Comparison of ENCODE assay signal across 1 mouse cellular context in the genomic region with DNA sequence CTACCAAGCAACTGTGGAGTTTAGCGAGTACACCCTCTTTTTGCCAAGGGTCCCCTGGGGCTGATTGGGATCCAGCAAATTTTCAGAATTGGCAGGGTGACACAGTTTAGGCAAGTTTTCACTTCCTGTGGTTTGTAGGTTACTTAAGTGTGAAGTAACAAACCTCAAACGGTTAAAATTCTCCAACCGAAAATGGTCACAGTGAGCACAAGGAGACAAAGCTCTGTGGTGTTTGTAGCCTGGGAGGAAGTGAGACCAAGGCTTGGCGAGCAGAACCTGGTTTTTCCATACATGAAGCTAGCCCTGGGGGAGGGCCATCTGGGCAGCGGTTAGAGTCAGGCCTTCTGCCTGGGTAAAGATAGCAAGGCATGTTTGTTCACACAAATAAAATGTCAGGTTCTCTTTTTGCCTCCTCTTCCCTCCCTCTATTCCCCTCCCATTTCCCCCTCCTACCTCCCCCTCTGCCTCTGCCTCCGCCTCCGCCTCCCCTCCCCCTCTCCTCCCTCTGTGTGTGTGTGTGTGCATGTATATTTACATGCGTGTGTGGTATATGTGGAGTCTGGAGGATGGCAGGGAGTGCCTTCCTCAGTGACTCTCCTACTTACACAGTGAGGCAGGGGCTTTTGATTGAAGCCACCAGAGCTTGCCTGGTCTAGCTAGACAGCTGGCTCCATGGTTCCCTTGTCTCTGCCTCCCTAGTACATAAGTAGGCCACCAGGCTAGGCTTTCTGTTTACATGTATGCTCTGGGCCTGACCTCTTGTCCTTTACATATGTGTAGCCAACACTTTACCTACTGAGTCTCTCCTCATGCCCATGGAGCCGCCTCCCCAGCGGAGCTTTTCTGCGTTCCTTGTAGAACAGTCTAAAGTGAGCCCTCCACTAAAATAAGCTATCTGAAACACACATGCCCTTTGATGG.
TF ChIP-seq lines count a peak whose summit lies in the region.

No protein-coding gene starts in this region.

TF ChIP-seq in CH12.LX, 34 proteins besides CTCF, POLR2A, EP300 and RAD21 (continued from another document):
- TF ChIP-seq NRF1 (IDR thresholded peaks at IDR 0.05; ENCODE audit: low read depth, low read length) (peak; percentile 7; the same call in 1 of the 2 replicates), ZKSCAN1 (IDR thresholded peaks at IDR 0.05; ENCODE audit: borderline replicate concordance, low read depth, low read length) (peak; percentile 46; the same call in 1 of the 2 replicates), MEF2A (IDR thresholded peaks at IDR 0.05; ENCODE audit: borderline replicate concordance, low read depth, low read length) (peak; percentile 98), MYC (IDR thresholded peaks at IDR 0.05; ENCODE audit: low read depth, low read length) (peak; percentile 84; the same call in 1 of the 2 replicates), MAZ (IDR thresholded peaks at IDR 0.05; ENCODE audit: low read depth, low read length) (no peak; the same call in 1 of the 2 replicates), USF2 (conservative IDR thresholded peaks at IDR 0.05; ENCODE audit: low read depth, low read length) (no peak), CHD1 (IDR thresholded peaks at IDR 0.05; ENCODE audit: low read depth, low read length) (no peak), BHLHE40 (IDR thresholded peaks at IDR 0.05; ENCODE audit: low read depth, low read length) (peak; percentile 86), ZNF384 (IDR thresholded peaks at IDR 0.05; ENCODE audit: low read depth, low read length) (peak; percentile 55; the same call in 1 of the 2 replicates), ZMIZ1 (IDR thresholded peaks at IDR 0.05; ENCODE audit: low read depth, low read length) (peak; percentile 89; the same call in 1 of the 2 replicates), E2F4 (IDR thresholded peaks at IDR 0.05; ENCODE audit: insufficient replicate concordance, low read depth, low read length) (no peak), SIN3A (IDR thresholded peaks at IDR 0.05; ENCODE audit: low read length) (peak; percentile 85), TCF12 (IDR thresholded peaks at IDR 0.05; ENCODE audit: low read depth, low read length) (peak; percentile 97)
TF ChIP-seq in CH12.LX: peak in this region for 22.
